Mouse (Mus musculus) intestine, embryonic 16.5 days (tissue): ENCODE results near the gene Ak8. TPM values are rescaled to one million over a fixed set of nuclear protein-coding genes. Genes with fewer than 3 reads are reported as not detected.

Experiments used
- ATAC-seq: fragments of 200-750 bp; cut with Nextera tagmentation; 2 replicates; pipeline ENCODE4 v1.8.0; 2017; ENCODE audit warnings: moderate TSS enrichment, moderate library complexity
- H3K27ac ChIP-seq: fragments of 300-500 bp; sonication (generic); 2 replicates; pipeline ENCODE4 v1.5.1; 2014; ENCODE audit warnings: mild to moderate bottlenecking, low read length
- H3K27me3 ChIP-seq: fragments of 300-500 bp; sonication (generic); replicated peaks from 2 replicates; pipeline ENCODE4 v1.6.1; 2014; ENCODE audit warnings: low read length, control low read depth, mixed read lengths; ENCODE audit not compliant: control insufficient read depth, insufficient read depth
- H3K36me3 ChIP-seq: fragments of 300-500 bp; sonication (generic); 2 replicates; pipeline ENCODE4 v1.6.1; 2014; ENCODE audit warnings: low read length, control low read depth; ENCODE audit not compliant: control insufficient read depth, insufficient read depth
- H3K4me1 ChIP-seq: fragments of 300-500 bp; sonication (generic); 2 replicates; pipeline ENCODE4 v1.6.1; 2014; ENCODE audit warnings: low read length, control low read depth, mixed read lengths; ENCODE audit not compliant: control insufficient read depth, insufficient read depth
- H3K4me2 ChIP-seq: fragments of 300-500 bp; sonication (generic); 2 replicates; pipeline ENCODE4 v1.6.1; 2014; ENCODE audit warnings: low read depth, low read length, control low read depth
- H3K4me3 ChIP-seq: fragments of 300-500 bp; sonication (generic); 2 replicates; pipeline ENCODE4 v1.5.1; 2014; ENCODE audit warnings: mild to moderate bottlenecking, low read length
- H3K9ac ChIP-seq: fragments of 300-500 bp; sonication (generic); 2 replicates; pipeline ENCODE4 v1.6.1; 2014; ENCODE audit warnings: low read depth, low read length
- H3K9me3 ChIP-seq: fragments of 300-500 bp; sonication (generic); 2 replicates; pipeline ENCODE4 v1.6.1; 2016; ENCODE audit warnings: low read length, control low read depth; ENCODE audit not compliant: control insufficient read depth
- WGBS: fragments of 180-500 bp; shearing (Covaris S2); extraction: QIAGEN DNeasy Blood & Tissue Kit; methylation state at CpG from one replicate; pipeline ENCODE4 v1.1.7; 2014; 5-methylcytosine and 5-hydroxymethylcytosine counted together
- polyA plus RNA-seq: library from polyadenylated mRNA; unstranded; fragments of >200 nt; fragmentation: Nextera tagmentation; extraction: Ambion mirVana; gene quantifications from 2 replicates; pipeline ENCODE4 v1.2.1, GENCODE M21; 2015

Ak8 gene
- polyA plus RNA-seq, 1 experiment from 2014 or later = 0.35 TPM

DNA sequence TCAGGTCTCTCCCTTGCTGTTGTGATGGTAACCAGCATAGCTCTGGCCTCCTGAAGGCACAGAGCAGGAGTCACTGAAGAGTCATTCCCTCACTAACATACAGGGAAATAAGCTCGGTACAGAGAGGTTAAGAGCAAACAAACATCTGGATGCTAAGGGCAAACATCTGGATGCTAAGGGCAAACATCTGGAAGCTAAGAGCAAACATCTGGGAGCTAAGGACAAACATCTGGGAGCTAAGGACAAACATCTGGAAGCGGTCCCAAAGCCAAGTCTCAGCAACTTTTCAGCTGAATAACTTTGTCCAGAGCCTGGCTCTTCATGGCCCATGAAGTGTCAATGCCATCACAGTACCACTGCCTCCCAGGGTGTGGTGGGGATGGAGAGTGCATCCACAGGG lies 99.6 kb downstream of the Ak8 start:
- 35% methylated on average over 2 of the region's 2 CpGs for WGBS
- ATAC-seq = no peak

DNA sequence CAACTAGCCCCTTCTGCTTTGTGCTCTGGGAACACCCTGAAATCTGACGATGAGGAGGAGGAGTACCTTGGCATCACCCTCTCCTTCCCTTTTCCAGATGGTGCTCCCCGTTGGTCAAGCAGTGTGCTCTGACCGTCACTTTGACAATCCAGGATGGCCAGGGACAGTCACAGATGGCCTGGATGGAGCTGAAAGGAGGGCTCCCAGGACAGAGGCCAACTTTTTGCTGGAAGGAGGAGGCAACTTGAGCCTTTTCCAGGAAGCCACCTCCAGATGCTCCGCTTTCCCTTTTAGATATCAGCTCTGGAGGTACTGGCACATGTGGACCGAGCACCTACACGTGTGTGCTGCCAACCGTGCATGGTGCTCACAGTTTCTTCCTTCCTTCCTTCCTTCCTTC lies 103.4 kb downstream of the Ak8 start:
- H3K9me3 ChIP-seq = no peaks in the 10 kb centered on the region
- no peak overlapping the region for H3K4me3 ChIP-seq
- H3K27ac ChIP-seq = no peak overlapping the region
- no peak for ATAC-seq
- H3K9ac ChIP-seq = no peak overlapping the region
- no peaks in the 10 kb centered on the region for H3K36me3 ChIP-seq
- no peaks in the 10 kb centered on the region for H3K27me3 ChIP-seq
- no peak overlapping the region for H3K4me2 ChIP-seq
- 83% methylated on average over 7 of the region's 7 CpGs for WGBS
- no peaks in the 10 kb centered on the region for H3K4me1 ChIP-seq

More for the DNA sequence above, 99.6 kb downstream of the Ak8 start:
- no peak overlapping the region for H3K4me2 ChIP-seq
- no peaks in the 10 kb centered on the region for H3K9me3 ChIP-seq
- no peak overlapping the region for H3K27ac ChIP-seq
- no peak overlapping the region for H3K9ac ChIP-seq
- no peaks in the 10 kb centered on the region for H3K4me1 ChIP-seq
- H3K27me3 ChIP-seq = no peaks in the 10 kb centered on the region
- H3K4me3 ChIP-seq = no peak overlapping the region
- H3K36me3 ChIP-seq = no peaks in the 10 kb centered on the region

DNA sequence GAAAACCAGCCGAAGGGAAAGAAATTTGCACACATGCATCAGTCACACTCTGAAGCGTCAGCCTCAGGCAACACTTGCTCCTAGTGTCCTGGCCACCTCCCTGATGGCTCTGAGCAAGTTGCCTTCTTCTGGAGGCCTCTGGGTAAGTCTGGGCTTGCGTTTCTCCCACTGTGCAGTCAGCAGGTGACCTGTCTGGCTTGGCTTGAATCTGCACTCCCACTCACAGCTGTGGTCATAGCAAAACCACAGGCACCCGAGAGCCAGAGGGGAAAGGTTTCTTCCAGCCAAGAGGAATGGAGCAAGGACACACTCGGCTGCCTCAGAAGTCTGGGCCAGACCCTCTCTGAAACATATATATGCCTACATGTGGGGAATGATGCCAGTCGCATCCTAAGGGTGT lies 108.9 kb downstream of the Ak8 start:
- H3K4me1 ChIP-seq = no peaks in the 10 kb centered on the region
- H3K36me3 ChIP-seq = no peaks in the 10 kb centered on the region
- H3K27me3 ChIP-seq = no peaks in the 10 kb centered on the region
- 85% methylated on average over 6 of the region's 6 CpGs for WGBS
- no peak overlapping the region for H3K4me3 ChIP-seq
- H3K9me3 ChIP-seq = no peaks in the 10 kb centered on the region
- H3K9ac ChIP-seq = no peak overlapping the region
- ATAC-seq = no peak
- H3K27ac ChIP-seq = no peak overlapping the region
- no peak overlapping the region for H3K4me2 ChIP-seq

DNA sequence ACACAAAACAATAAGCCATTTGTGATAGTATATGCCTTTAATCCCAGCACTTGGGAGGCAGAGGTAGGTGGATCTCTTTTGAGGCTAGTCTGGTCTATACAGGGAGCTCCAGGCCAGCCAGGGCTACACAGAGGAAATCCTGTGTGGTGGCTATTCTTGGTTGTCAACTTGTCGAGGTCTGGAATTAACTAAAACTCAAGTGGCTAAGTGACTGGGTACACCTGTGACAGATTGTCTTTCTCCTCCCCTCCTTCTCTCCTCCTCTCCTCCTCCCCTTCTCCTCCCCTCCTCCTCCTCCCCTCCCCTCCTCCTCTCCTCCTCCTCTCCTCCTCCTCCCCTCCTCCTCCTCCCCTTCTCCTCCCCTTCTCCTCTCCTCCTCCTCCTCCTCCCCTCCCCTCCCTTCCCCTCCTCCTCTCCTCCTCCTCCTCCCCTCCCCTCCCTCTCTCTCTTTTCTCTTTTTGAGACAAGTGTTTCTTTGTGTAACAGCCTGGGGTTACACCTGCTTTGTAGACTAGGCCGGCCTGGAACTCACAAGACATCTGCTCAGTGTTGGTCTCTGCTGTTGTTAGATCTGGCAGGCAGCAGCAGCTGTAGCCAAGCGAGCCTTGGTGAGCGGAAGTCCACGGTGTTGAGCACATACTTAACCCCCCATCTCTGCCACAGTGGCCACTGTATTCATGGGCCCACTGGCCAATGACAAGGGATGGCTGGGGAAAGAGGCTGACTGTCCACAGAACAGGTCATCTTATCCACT lies 110.5 kb downstream of the Ak8 start:
- H3K4me2 ChIP-seq = no peak overlapping the region

DNA sequence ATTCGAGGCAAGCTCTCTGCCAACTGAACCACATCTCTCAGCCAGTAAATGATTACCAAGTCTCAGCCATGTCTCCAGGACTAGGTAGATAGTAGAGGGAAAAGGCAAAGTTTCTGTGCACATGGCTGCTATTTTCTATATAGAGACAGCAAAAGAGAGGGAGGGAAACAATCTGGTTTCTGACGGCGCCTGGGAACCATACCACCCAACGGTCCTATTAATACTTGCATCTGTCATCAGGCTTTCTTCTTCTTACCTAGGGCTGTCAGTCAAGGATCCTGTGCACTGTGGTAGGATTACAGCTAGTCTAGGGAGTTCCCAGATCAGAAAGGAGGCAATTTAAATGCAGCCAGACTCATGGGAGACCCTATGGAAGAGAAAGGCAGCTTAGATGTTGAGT lies 118.9 kb downstream of the Ak8 start:
- H3K36me3 ChIP-seq = no peaks in the 10 kb centered on the region
- 72% methylated on average over 4 of the region's 4 CpGs for WGBS
- ATAC-seq = no peak
- no peaks in the 10 kb centered on the region for H3K9me3 ChIP-seq
- no peak overlapping the region for H3K4me2 ChIP-seq
- H3K27me3 ChIP-seq = no peaks in the 10 kb centered on the region
- no peak overlapping the region for H3K9ac ChIP-seq
- no peak overlapping the region for H3K4me3 ChIP-seq
- H3K27ac ChIP-seq = no peak overlapping the region
- no peaks in the 10 kb centered on the region for H3K4me1 ChIP-seq

More for the DNA sequence above, 110.5 kb downstream of the Ak8 start:
- H3K4me3 ChIP-seq = no peak overlapping the region
- H3K27me3 ChIP-seq = no peaks in the 10 kb centered on the region
- no peaks in the 10 kb centered on the region for H3K4me1 ChIP-seq
- no peak overlapping the region for H3K9ac ChIP-seq
- 56% methylated on average over 5 of the region's 5 CpGs for WGBS
- no peaks in the 10 kb centered on the region for H3K36me3 ChIP-seq
- no peak for ATAC-seq
- no peaks in the 10 kb centered on the region for H3K9me3 ChIP-seq
- no peak overlapping the region for H3K27ac ChIP-seq

DNA sequence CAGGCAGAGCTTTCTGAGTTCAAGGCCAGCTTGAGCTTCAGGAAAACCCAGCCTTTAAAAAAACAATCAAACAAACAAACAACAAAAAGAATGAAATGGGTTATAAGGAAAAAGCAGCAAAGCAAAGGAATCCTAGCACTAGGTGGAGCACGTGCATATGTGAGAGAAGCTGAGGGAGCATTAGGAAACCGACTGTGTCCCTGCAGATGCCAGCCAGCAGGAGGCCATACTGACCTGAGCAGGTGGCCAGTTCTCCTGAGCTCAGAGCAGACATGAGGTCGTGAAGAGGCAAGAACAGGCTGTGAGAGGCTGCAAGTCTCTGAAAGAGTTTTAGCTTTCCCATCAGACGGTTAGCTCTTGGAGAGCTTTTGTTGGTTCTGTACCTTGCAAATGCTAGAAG lies 129.3 kb downstream of the Ak8 start:
- no peaks in the 10 kb centered on the region for H3K9me3 ChIP-seq
- no peak overlapping the region for H3K27ac ChIP-seq
- 34% methylated on average over 4 of the region's 4 CpGs for WGBS
- no peak overlapping the region for H3K4me2 ChIP-seq
- ATAC-seq = no peak
- peaks cover 20% of the 10 kb centered on the region for H3K36me3 ChIP-seq
- H3K9ac ChIP-seq = no peak overlapping the region
- H3K4me1 ChIP-seq = no peaks in the 10 kb centered on the region
- H3K4me3 ChIP-seq = no peak overlapping the region
- no peaks in the 10 kb centered on the region for H3K27me3 ChIP-seq

DNA sequence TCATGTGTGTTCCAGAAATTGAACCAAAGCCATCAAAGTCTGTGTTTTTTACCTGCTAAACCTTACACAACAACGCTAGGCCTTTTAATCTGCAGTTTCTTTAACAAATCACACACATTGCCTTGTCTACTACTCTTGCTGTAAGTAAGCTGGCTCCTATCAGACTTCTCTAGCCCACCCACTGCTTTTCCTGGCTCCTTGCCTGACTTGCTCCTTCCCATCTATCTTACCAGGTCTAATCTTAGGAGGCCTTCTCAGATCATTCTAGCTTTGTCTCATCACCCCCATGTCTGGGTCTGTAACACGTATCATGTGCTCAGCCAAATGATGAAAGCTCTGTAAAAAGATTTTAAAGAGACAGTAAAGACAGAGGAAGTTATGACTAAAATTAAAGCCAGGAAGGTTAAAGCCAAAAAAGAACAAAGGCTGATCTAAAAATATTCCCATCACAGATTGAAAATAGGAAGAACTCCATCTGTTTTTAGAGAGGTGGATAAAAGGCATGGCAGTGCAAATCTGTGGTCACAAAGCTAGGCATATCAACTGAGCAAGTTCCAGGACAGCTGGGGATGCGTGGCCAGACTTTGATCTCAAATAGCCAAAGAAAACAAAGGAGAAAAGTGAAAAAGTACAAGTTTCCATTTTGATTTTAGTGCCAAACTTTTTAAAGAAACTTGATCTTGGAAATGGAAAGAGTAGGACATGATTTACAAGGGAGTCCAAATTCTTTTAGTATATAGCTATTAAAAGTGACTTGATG lies 136.4 kb downstream of the Ak8 start:
- H3K36me3 ChIP-seq = peaks cover 11% of the 10 kb centered on the region
- no peak overlapping the region for H3K4me3 ChIP-seq
- no peak for ATAC-seq
- no peaks in the 10 kb centered on the region for H3K9me3 ChIP-seq
- H3K27ac ChIP-seq = no peak overlapping the region
- no peaks in the 10 kb centered on the region for H3K27me3 ChIP-seq
- no peak overlapping the region for H3K9ac ChIP-seq
- peaks cover 19% of the 10 kb centered on the region for H3K4me1 ChIP-seq
- no peak overlapping the region for H3K4me2 ChIP-seq
- 58% methylated on average over 3 of the region's 3 CpGs for WGBS

DNA sequence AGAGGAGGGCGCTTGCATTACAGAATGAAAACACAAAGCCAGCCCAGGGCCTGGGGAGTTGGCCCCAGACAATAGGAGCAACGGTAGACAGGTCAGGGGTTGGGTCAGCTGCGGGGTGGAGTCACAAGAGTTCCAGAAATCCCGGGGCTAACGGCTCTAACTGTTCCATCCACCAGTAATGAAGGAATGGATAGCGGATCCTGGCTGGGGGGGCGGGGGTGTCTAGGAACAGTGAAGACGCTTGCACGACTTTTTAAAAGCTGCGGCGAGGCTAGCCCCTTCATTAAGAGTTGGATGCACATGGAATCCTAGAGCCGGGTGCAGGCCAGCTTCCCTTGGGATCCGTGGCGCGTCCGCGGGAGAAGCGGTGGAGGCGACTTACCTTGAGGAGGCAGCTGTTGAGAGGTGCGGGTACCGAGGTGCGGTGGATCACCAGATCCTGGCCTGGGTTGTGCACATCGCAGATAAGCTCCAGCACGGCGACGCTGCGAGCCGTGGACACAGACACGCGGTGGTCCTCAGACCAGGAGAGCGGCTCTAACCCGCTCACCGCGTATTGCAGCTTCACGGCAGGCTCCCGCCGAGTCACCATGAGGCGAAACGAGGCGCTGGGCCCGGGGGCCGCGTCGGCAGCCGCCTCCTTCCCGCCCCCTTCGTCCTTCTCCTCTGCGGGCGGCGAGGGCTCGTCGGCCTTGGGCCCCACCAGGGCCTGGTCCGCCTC lies 139.7 kb downstream of the Ak8 start:
- H3K9ac ChIP-seq = peak overlapping the region; percentile 90
- H3K4me3 ChIP-seq = peak overlapping the region; percentile 96
- H3K27ac ChIP-seq = peak overlapping the region; percentile 94
- H3K4me1 ChIP-seq = peaks cover 27% of the 10 kb centered on the region
- ATAC-seq = peak; percentile 53
- H3K4me2 ChIP-seq = peak overlapping the region; percentile 88
- H3K9me3 ChIP-seq = no peaks in the 10 kb centered on the region
- under 1% methylated on average over 53 of the region's 53 CpGs for WGBS
- no peaks in the 10 kb centered on the region for H3K27me3 ChIP-seq
- H3K36me3 ChIP-seq = no peaks in the 10 kb centered on the region

DNA sequence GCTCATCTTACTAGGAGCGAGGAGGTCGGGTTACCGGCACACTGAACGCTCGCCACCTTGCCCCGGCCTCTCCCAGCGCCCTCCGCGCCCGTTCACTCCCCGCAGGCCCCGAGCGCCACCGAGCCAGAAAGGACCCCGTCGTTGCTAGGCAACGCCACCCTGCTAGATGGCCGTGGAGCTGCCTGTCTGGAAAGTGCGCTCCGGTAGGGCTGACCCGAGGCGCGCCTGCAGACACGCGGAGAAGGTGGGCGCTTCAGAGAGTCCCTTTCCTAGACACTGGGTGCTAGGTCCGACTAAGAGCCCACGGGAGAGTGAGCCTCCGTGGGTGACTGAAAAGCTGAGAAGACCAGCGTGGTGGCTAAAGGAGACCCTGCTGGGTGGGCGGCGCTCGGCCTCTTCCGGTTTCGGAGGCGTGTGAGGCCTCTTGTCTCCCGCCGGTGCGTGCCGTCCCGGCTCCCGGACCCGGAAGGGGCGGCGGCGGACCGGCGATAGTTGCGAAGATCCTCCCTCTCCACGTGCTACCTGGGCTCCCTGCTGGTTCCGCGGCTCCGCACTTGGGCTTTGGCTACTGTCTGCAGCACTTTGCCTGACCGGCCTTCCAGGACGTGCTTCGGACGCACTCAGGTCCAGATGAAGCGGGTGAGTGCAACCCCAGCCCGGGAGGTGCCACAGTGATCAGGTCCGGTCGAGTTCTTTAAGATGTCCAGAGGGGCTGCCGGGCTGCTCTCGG lies 140.4 kb downstream of the Ak8 start, which contains the start of the genes Gtf3c4 and Ddx31:
Gtf3c4 (minus strand) TSS at position 139 of the 730 bp plus-strand sequence.
Ddx31 (plus strand) TSS at position 185 of the 730 bp plus-strand sequence.
- ATAC-seq = peak; percentile 96
- H3K4me3 ChIP-seq = peak within 1 kb of the TSS; percentile 96
- no peaks in the 10 kb centered on the region for H3K27me3 ChIP-seq
- peak within 1 kb of the TSS; percentile 88 for H3K4me2 ChIP-seq
- peaks cover 4% of the 10 kb centered on the region; the same call in 1 of the 2 replicates for H3K36me3 ChIP-seq
- H3K27ac ChIP-seq = peak within 1 kb of the TSS; percentile 94
- H3K9ac ChIP-seq = peak within 1 kb of the TSS; percentile 90
- H3K9me3 ChIP-seq = no peaks in the 10 kb centered on the region
- peaks cover 27% of the 10 kb centered on the region for H3K4me1 ChIP-seq
- under 1% methylated on average over 63 of the region's 63 CpGs for WGBS
